Mouse (Mus musculus): ENCODE data around the gene Ppfibp2. TPM values are rescaled to one million over a fixed set of nuclear protein-coding genes. Genes with fewer than 3 reads are reported as not detected.

Ppfibp2 gene
- polyA plus RNA-seq, 1 experiment from 2014 or later: 3.0 TPM

GRCm38 (mm10) chr7:107708491-107709112 is 113.6 kb downstream of the Ppfibp2 start:
- 1% methylated on average over 10 of the region's 10 CpGs for WGBS (ENCODE audit: insufficient replicate concordance)
- no peak overlapping the region for H3K9ac ChIP-seq
- ATAC-seq (ENCODE audit: low read depth): peak; percentile 89

GRCm38 (mm10) chr7:107712743-107713142 is 117.7 kb downstream of the Ppfibp2 start:
- Histone ChIP-seq H3K27ac (no peak overlapping the region), H3K4me3 (replicated peaks) (no peak overlapping the region), H3K27me3 (no peaks in the 10 kb centered on the region), H3K9me3 (replicated peaks) (no peaks in the 10 kb centered on the region), H3K4me2 (no peak overlapping the region), H3K4me1 (replicated peaks) (peaks cover 9% of the 10 kb centered on the region), H3K36me3 (no peaks in the 10 kb centered on the region), H3K9ac (no peak overlapping the region)
- WGBS (ENCODE audit: insufficient replicate concordance): 61% methylated on average over 6 of the region's 6 CpGs
- ATAC-seq (ENCODE audit: low read depth) (no peak), DNase-seq (no peak)

More at GRCm38 (mm10) chr7:107708491-107709112, 113.6 kb downstream of the Ppfibp2 start:
- H3K36me3 ChIP-seq: no peaks in the 10 kb centered on the region
- peak overlapping the region; percentile 10; the same call in 1 of the 2 replicates for H3K4me3 ChIP-seq (replicated peaks)
- H3K9me3 ChIP-seq (replicated peaks): no peaks in the 10 kb centered on the region
- H3K27ac ChIP-seq: no peak overlapping the region
- H3K27me3 ChIP-seq: no peaks in the 10 kb centered on the region
- peak; percentile 50 for DNase-seq
- H3K4me1 ChIP-seq (replicated peaks): peaks cover 12% of the 10 kb centered on the region
- H3K4me2 ChIP-seq: peak overlapping the region; percentile 45

DNA sequence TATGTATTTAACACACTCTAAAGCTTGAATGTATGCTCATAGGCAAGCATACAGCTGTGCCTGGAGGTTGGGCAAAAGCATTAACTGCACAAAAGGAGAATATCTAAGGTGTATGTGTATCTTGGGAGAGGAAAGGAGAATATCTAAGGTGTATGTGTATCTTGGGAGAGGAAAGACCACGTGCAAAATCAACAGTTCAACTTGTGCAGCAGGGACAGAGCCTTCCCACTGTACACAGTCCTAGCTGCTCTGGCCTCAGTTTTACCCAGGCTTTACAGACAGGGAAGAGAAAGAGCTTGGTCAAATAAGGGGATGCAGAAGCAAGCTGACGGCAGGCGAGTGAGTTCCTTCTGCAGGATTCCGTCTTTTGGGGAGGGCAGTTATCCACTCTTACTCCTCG is 119.1 kb downstream of the Ppfibp2 start:
- 73% methylated on average over 5 of the region's 5 CpGs for WGBS (ENCODE audit: insufficient replicate concordance)
- no peak overlapping the region for H3K9ac ChIP-seq
- H3K9me3 ChIP-seq (replicated peaks): no peaks in the 10 kb centered on the region
- H3K4me2 ChIP-seq: no peak overlapping the region
- H3K4me3 ChIP-seq (replicated peaks): no peak overlapping the region
- no peaks in the 10 kb centered on the region for H3K36me3 ChIP-seq
- H3K4me1 ChIP-seq (replicated peaks): no peaks in the 10 kb centered on the region
- no peak overlapping the region for H3K27ac ChIP-seq
- DNase-seq (no peak), ATAC-seq (ENCODE audit: low read depth) (no peak)
- H3K27me3 ChIP-seq: no peaks in the 10 kb centered on the region

DNA sequence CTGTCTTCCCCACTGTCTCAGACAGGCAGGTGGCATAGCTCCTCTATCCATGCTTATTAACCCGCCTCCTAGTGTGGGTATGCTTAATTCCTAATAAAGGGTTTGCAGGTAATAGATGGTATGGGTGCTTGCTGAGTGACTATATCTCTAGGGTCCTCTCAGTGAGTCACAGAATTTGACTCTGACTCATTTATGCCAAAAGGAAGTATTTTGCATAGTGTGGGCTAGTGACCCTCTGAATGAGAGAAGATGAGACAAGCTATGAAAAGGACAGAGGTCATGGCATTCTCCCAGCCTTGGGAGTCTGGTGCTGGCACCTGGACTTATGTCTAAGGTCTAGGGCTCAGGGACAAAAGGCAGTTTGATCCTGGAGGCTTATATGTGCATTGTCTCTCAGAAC is 125.8 kb downstream of the Ppfibp2 start:
- 0 out of 2 replicates have a peak, but pooled peaks cover 3% of the 10 kb centered on the region for H3K36me3 ChIP-seq
- ATAC-seq (ENCODE audit: low read depth): no peak

GRCm38 (mm10) chr7:107722536-107722935 is 127.5 kb downstream of the Ppfibp2 start:
- Histone ChIP-seq H3K4me1 (replicated peaks) (no peaks in the 10 kb centered on the region), H3K36me3 (0 out of 2 replicates have a peak, but pooled peaks cover 4% of the 10 kb centered on the region), H3K4me3 (replicated peaks) (no peak overlapping the region), H3K9ac (no peak overlapping the region), H3K27me3 (no peaks in the 10 kb centered on the region), H3K9me3 (replicated peaks) (no peaks in the 10 kb centered on the region), H3K27ac (no peak overlapping the region), H3K4me2 (no peak overlapping the region)
- DNase-seq: no peak
- 77% methylated on average over 4 of the region's 4 CpGs for WGBS (ENCODE audit: insufficient replicate concordance)
- ATAC-seq (ENCODE audit: low read depth): no peak

More for the DNA sequence above, 125.8 kb downstream of the Ppfibp2 start:
- no peak overlapping the region for H3K4me3 ChIP-seq (replicated peaks)
- no peaks in the 10 kb centered on the region for H3K9me3 ChIP-seq (replicated peaks)
- no peak overlapping the region for H3K9ac ChIP-seq
- DNase-seq: no peak
- no peaks in the 10 kb centered on the region for H3K4me1 ChIP-seq (replicated peaks)
- 61% methylated on average over 1 of the region's 1 CpGs for WGBS (ENCODE audit: insufficient replicate concordance)
- no peaks in the 10 kb centered on the region for H3K27me3 ChIP-seq
- no peak overlapping the region for H3K4me2 ChIP-seq
- H3K27ac ChIP-seq: no peak overlapping the region

DNA sequence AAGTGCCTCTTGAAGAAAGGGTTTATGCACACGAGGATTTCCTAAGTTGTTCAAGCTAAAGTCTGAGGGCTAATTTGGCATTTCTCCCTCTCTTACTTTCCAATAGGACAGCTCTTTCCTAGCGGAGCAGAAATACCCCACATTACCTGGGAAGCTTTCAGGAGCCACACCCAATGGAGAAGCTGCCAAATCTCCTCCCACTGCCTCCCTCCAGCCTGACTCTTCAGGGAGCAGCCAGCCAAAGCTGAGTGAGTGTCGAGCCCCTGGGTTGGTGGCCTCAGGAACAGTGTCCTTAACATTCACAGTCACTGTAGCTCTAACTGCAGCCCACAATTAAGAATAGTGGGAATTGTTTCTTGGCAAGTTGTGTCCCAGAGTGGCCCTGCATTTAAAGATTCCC is 132.5 kb downstream of the Ppfibp2 start:
- ATAC-seq (ENCODE audit: low read depth): no peak
- Histone ChIP-seq H3K9ac (no peak overlapping the region), H3K9me3 (replicated peaks) (no peaks in the 10 kb centered on the region), H3K27ac (no peak overlapping the region), H3K4me2 (no peak overlapping the region), H3K36me3 (peaks cover 10% of the 10 kb centered on the region; the same call in 1 of the 2 replicates), H3K4me1 (replicated peaks) (no peaks in the 10 kb centered on the region), H3K27me3 (no peaks in the 10 kb centered on the region), H3K4me3 (replicated peaks) (no peak overlapping the region)
- 42% methylated on average over 3 of the region's 3 CpGs for WGBS (ENCODE audit: insufficient replicate concordance)
- no peak for DNase-seq

GRCm38 (mm10) chr7:107730587-107730986 is 135.6 kb downstream of the Ppfibp2 start:
- no peak overlapping the region for H3K4me2 ChIP-seq
- H3K27me3 ChIP-seq: no peaks in the 10 kb centered on the region
- no peak for ATAC-seq (ENCODE audit: low read depth)
- H3K9me3 ChIP-seq (replicated peaks): no peaks in the 10 kb centered on the region
- no peak overlapping the region for H3K4me3 ChIP-seq (replicated peaks)
- H3K9ac ChIP-seq: no peak overlapping the region
- no peaks in the 10 kb centered on the region for H3K4me1 ChIP-seq (replicated peaks)
- DNase-seq: no peak
- H3K27ac ChIP-seq: no peak overlapping the region
- 69% methylated on average over 10 of the region's 10 CpGs for WGBS (ENCODE audit: insufficient replicate concordance)
- peaks cover 9% of the 10 kb centered on the region; the same call in 1 of the 2 replicates for H3K36me3 ChIP-seq

- no peak for DNase-seq
- Histone ChIP-seq H3K27ac (no peak overlapping the region), H3K9ac (no peak overlapping the region), H3K4me3 (replicated peaks) (no peak overlapping the region), H3K4me1 (replicated peaks) (no peaks in the 10 kb centered on the region), H3K4me2 (no peak overlapping the region), H3K9me3 (replicated peaks) (no peaks in the 10 kb centered on the region), H3K27me3 (no peaks in the 10 kb centered on the region), H3K36me3 (peaks cover 7% of the 10 kb centered on the region; the same call in 1 of the 2 replicates)
- 51% methylated on average over 2 of the region's 2 CpGs for WGBS (ENCODE audit: insufficient replicate concordance)
- ATAC-seq (ENCODE audit: low read depth): no peak
These were observed 138.2 kb downstream of the Ppfibp2 start for GRCm38 (mm10) chr7:107733162-107733561.

DNA sequence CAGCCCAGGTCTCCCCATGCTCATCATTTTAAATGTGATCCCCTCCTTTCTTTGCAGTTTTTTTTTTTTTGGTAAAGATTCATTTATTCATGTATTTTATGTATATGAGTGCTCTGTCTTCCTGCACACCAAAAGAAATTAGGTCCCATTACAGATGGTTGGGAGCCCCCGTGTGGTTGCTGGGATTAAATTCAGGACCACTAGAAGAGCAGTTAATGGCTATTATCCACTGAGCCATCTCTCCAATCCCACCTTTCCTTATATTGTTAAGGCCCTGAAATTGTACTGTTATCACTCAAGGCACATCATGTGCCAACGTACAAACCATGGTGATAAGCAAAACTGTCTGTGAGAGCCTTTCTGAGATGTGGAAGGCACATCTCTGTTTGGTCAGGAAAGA is 143.7 kb downstream of the Ppfibp2 start:
- DNase-seq (no peak), ATAC-seq (ENCODE audit: low read depth) (no peak)
- Histone ChIP-seq H3K36me3 (0 out of 2 replicates have a peak, but pooled peaks cover 6% of the 10 kb centered on the region), H3K9me3 (replicated peaks) (no peaks in the 10 kb centered on the region), H3K9ac (no peak overlapping the region), H3K4me2 (no peak overlapping the region), H3K4me3 (replicated peaks) (no peak overlapping the region), H3K27me3 (no peaks in the 10 kb centered on the region), H3K4me1 (replicated peaks) (no peaks in the 10 kb centered on the region), H3K27ac (no peak overlapping the region)
- WGBS (ENCODE audit: insufficient replicate concordance): 27% methylated on average over 2 of the region's 2 CpGs

- no peak overlapping the region for H3K9ac ChIP-seq
These were observed 148.0 kb downstream of the Ppfibp2 start for GRCm38 (mm10) chr7:107742963-107743465.

DNA sequence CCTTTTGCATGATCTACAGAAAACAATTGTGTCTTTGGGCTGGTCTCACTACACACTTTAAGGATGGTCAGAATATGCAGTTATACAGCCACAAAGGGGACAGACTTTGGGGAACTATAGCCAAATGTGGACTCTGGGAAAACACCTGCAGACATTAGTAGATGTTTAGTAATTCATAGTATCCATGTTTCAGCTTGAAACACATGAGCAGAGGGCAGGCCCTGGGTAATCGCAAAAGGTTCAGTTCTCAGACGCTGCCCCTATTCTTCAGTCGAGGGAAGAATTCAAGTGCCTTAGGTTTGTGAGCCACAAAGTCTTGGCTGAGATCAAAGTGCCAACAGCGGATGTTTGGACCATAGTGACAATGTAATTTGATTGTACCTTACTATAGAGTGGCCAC is 149.4 kb downstream of the Ppfibp2 start:
- no peak for ATAC-seq (ENCODE audit: low read depth)

More at GRCm38 (mm10) chr7:107742963-107743465, 148.0 kb downstream of the Ppfibp2 start:
- 0 out of 2 replicates have a peak, but pooled peaks cover 6% of the 10 kb centered on the region for H3K36me3 ChIP-seq
- no peaks in the 10 kb centered on the region for H3K9me3 ChIP-seq (replicated peaks)
- ATAC-seq (ENCODE audit: low read depth): no peak
- H3K27ac ChIP-seq: no peak overlapping the region
- no peaks in the 10 kb centered on the region for H3K4me1 ChIP-seq (replicated peaks)
- no peak overlapping the region for H3K4me2 ChIP-seq
- H3K4me3 ChIP-seq (replicated peaks): no peak overlapping the region
- DNase-seq: no peak
- no peaks in the 10 kb centered on the region for H3K27me3 ChIP-seq
- WGBS (ENCODE audit: insufficient replicate concordance): 72% methylated on average over 10 of the region's 10 CpGs

GRCm38 (mm10) chr7:107745111-107745510 is 150.1 kb downstream of the Ppfibp2 start:
- no peak for ATAC-seq (ENCODE audit: low read depth)
- Histone ChIP-seq H3K27ac (no peak overlapping the region), H3K4me3 (replicated peaks) (no peak overlapping the region), H3K36me3 (0 out of 2 replicates have a peak, but pooled peaks cover 6% of the 10 kb centered on the region), H3K9ac (no peak overlapping the region), H3K9me3 (replicated peaks) (no peaks in the 10 kb centered on the region), H3K4me2 (no peak overlapping the region), H3K27me3 (no peaks in the 10 kb centered on the region), H3K4me1 (replicated peaks) (no peaks in the 10 kb centered on the region)
- WGBS (ENCODE audit: insufficient replicate concordance): 46% methylated on average over 2 of the region's 2 CpGs
- DNase-seq: no peak

More for the DNA sequence above, 149.4 kb downstream of the Ppfibp2 start:
- Histone ChIP-seq H3K27ac (no peak overlapping the region), H3K9me3 (replicated peaks) (no peaks in the 10 kb centered on the region), H3K27me3 (no peaks in the 10 kb centered on the region), H3K36me3 (0 out of 2 replicates have a peak, but pooled peaks cover 6% of the 10 kb centered on the region), H3K4me2 (no peak overlapping the region), H3K9ac (no peak overlapping the region), H3K4me3 (replicated peaks) (no peak overlapping the region), H3K4me1 (replicated peaks) (no peaks in the 10 kb centered on the region)
- whole genome bisulfite sequencing (ENCODE audit: insufficient replicate concordance): 82% methylated on average over 4 of the region's 4 CpGs
- no peak for DNase-seq
